Mouse (Mus musculus): ENCODE data around the gene Fa2h.

Fa2h gene

DNA sequence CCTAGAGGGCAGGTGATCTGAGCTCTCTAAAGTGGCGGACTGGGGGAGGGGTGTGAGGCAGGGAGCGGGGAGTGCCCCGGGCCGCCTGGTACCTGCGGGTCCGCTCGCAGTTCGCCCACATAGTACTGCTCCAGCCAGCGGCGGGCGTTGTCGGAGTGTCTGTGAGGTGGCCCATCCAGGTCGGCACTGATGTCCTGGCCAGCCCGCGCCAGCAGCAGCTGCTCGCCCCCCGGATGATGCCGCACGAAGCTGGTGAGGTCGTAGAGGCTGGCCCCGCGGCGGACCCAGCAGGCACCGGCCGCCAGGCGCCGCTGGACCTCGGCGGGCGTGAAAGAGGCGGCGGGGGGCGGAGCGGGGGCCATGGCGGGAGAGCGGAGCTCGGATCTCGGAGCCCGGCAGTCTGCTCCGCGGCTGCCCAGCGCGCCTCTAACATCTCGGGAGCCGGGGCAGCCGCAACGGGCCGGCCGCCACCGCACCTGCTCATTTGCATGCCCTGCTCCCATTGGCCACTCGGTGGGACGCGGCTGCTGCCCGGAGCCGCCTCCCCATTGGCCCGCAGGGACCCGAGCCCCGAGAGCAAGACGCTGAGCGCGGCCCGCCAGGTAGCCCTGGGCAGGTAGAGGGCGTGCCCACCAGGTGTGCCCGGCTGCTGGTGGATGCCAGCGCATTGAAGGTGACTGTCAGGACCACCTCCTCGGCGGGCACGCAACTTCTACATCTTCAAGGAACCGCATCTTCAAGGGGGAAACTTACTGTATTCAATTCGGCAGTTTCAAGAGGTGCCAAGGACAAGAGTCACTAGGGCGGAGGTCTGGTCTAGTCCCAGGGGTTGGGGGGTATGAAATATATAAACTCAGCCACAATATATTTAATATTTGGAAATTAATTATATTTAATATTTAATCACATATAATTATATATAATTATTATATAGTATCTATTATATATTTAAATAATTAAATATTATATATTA lies at the start of gene Fa2h:
Gene Fa2h (minus strand): TSS at position 434 of the 973 bp plus-strand sequence.
- DNase-seq (ENCODE audit: low read depth, low spot score) = peak; percentile 72

DNA sequence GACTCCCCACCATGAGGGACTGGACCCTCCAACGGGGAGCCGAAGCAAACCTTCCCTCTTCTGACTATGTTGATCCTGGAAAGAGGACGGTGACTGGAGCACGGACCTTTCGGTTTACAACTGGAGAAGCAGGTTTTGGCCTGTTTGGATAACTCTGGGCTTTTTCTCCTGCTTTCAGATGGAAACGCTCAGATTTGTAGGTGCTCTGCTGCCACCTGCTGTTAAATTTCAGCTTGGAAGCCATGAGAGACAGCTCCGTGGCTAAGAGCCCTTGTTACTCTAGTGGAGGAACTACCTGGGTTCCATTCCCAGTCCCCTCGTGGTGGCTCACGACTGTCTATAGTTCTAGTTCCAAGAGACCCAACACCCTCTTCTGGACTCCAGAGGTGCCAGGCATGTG lies 45.6 kb upstream of the Fa2h start:
- DNase-seq (ENCODE audit: low read depth, low spot score) = peak; percentile 64

DNA sequence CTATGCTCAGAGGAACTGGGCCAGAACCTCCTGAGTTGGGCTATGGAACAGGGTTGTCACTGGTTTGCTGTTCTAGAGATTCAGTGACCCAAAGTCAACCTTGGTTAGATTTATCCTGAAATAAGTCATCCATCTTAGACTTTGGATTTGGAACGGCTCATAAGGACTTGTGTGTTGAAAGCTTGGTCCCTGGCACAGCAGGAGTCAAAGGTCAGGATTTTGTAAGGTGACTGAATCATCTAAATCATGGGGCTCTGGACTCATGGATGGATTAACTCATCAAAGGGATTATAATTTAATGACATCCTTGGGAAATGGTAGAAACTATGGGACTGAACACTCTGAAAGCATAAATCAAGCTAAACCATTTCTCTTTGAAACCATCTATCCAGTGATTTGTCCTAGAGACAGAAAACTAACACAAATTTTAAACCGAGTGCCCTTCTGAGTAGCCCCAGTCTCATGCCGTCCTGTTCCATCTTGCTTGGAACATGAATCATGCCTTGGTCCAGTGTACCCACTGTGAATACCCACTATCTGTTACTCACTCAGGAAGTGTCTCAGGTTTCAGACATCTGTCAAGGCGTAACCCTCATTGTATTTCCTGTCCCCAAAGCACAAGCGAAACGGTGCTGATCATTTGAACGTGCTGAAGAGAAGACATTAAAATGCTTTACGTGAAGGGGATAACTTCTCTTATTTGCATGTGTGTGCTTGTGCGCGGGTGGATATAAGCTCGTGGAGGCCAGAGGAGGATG lies 41.6 kb upstream of the Fa2h start:
- no peak for DNase-seq (ENCODE audit: low read depth, low spot score)

DNA sequence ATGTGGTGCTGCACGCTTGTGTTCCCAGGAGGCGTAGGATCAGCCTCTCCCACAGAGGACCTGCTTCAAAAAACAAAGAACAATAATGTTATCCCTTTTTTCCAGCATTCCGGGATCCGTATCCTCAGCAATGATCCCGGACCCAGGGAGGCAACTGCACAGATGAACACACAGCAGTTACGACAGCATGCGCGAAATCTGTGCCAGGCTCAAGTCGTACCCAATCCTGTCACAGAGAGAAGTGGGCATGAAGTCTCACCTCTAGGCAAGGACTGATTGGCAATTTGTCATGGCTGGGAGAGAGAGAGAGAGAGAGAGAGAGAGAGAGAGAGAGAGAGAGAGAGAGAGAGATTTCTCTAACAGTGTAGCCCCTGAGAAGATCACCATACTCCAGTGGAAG lies 31.0 kb upstream of the Fa2h start:
- no peak for DNase-seq (ENCODE audit: low read depth, low spot score)

DNA sequence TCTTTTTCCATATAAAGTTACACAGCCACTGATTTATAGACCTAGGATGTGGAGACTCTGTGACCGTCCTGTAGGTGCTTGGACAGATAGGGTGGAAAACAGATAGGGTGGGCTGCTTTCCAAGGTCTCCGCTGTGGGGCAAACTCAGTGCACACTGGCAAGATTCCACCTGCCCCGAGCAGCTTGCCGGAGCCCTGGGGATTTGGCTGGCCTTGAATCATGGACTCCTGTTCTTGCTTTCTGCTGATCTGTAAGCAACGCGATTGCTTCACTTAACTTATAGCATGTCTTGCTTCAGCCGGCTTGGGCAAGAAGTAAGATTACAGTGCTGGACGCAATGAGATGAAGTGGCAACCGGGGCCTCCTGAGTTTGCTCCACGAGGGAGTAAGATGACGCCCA lies 30.6 kb upstream of the Fa2h start:
- no peak for DNase-seq (ENCODE audit: low read depth, low spot score)

DNA sequence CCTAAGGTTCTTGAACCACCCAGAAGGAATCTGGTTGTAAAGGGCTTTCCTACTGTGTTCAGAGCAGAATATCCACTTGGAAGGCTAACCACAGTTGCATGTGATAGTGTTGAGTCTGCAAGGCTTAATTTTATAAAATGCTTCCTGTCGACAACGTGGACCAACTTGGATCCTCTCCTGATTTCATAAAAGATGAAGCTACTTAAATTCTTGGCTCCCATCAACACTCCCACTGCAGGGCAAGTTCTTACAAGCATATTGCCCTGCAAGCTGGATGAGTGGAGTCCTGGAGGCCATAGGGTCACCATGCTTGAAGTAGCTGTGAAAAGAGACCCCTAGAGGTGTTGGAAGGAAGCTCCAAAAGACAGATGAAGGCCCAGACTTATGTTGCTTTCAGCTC lies 29.0 kb upstream of the Fa2h start:
- DNase-seq (ENCODE audit: low read depth, low spot score) = no peak

DNA sequence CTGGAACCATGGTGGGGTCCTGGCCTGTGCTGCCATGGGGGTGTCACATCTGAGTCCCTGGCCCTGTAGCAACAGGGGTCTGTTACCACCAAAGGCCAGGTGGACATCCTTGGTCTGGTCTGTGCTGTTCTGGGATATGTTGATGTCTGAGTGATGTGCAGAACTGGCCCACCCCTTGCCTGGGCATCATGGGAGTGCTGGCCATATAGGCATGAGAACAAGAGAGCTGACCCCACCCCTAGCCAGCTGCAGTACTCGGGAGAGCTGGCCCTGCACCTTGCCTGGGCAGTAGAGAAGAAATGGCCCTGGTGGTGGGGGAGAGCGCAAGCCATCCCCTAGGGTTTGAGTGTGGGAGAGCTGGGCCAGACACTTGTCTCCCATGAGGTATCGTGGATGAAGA lies 25.5 kb upstream of the Fa2h start:
- no peak for DNase-seq (ENCODE audit: low read depth, low spot score)

DNA sequence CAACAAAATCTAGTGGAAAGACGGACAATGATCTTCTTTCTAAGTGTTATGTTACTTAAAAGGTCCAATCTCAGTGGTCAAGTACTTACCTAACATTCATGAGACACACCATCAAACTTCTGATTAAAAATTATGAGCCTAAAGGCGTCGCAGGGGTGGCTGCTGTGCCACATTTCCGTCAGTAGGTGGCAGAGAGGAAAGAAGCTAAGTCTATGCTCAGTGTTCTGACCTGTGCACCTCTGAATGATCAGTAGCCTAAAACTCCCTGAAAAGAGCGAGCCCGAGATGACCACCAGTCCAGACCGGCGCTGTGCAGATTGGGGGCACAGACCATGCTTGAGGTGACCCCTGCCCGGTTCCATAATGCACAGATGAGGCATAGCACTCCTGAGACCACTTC lies 25.0 kb upstream of the Fa2h start:
- DNase-seq (ENCODE audit: low read depth, low spot score) = peak; percentile 42

DNA sequence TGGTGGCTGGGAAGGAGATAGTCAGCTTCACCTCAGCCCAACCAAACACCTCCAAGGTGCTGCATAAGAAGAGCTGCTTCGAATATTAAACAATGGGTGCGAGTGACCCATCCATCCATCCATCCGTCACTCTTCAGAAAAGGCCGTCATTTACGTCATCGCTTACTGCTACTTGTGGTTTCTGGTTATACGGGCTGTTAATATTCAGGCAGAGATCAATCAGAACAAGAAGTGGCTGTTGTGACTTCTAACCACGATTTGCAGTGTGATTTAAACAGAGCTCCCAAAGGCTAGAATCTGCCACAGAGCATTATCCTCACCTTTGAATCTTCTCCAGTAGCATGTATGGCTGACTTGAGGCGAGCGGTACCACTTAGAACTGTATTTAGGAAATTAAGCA lies 23.6 kb upstream of the Fa2h start:
- no peak for DNase-seq (ENCODE audit: low read depth, low spot score)

DNA sequence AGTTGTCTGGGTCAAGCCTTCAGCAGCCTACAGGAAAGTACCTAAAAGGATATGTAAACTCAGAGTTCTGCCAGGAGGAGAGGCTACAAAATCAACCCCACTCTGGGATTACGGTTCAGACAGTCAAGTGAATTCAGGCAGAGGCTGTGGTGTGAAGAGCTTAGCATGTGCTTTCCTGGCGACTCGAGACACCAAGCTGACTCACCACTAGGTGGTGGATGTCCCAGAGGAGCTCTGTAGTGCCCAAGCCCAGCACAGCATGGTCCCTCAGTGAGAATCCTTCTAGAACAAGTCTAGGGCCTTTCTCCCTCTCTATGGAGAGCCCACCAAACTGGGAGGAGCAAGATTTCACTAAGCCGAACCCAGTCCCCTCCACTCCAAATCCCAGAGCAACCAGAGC lies 9.8 kb upstream of the Fa2h start:
- DNase-seq (ENCODE audit: low read depth, low spot score) = peak; percentile 46

DNA sequence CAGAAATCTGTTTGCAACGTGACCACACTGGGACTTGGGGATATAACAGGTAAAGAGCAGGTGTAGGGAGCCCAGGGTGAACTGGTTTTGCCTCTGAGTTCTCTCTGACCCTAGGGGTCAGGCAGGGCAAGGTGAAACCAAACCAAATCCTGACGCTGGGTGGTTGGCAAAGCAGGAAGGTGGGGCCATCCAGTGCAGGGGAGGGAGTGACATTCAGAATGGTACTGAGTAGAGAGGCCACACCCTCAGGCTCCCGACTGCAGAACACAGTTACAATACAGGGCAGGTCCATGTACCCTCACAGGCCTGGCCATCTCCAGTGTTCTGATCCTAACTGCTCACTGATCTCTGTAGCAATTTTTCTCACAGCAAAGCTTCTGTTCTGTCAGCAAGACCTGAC lies 2.4 kb downstream of the Fa2h start:
- DNase-seq (ENCODE audit: low read depth, low spot score) = no peak

DNA sequence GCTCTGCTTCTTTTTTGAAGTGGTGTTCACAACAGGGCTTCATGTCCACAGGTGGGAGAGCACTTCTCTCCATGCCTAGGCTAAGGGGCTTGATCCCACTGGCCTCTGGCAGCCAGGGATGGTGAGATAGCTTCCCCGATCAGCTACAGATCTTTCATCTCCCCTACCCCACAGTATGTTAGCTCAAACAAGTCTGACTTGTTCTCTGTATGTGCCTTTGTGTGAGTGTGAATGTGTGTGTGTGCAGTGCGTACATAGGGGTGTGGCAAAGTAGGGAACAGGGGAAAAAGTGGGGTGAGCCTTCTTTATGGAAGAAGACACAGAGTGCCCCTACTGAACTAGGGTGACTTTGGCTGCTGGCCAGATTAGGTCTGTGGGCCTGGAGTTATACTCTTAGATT lies 2.8 kb downstream of the Fa2h start:
- DNase-seq (ENCODE audit: low read depth, low spot score) = no peak

DNA sequence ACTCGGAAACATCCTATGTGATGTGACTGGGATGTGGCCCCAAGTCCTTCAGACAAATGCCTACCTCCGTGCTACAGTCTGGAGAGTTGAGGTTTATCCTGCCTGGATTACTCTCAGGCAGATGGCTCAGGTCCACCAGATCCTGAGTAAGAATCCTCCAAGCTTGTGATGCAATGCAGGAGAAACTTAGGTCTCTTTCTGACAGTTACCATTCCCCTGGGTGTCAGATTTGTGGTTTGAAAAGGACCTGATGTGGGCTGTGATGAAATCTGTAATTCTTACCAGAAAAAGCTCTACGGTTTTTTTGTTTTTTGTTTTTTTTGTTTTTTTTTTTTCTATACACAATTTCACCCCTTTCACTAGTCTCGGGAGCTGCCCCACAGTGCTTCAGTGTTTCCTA lies 4.0 kb downstream of the Fa2h start:
- no peak for DNase-seq (ENCODE audit: low read depth, low spot score)

DNA sequence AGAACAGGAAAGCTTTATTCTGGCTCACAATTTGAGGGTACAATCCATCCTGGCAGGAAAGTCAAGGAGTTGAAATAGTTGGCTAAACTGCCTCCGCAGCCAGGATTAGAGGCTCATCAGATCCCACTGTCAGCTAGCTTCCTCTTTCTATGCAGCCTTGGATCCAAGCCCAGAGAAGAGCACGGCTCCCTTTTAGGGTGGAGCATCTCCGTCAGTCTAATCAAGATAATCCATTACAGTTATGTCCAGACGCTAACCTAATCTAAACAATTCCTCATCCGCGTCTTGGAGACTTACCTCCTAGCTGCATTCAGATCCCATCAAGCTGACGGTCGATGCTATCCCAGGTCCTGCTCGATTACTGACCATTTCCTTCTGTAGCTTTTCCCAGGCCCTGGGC lies 7.7 kb downstream of the Fa2h start:
- no peak for DNase-seq (ENCODE audit: low read depth, low spot score)

DNA sequence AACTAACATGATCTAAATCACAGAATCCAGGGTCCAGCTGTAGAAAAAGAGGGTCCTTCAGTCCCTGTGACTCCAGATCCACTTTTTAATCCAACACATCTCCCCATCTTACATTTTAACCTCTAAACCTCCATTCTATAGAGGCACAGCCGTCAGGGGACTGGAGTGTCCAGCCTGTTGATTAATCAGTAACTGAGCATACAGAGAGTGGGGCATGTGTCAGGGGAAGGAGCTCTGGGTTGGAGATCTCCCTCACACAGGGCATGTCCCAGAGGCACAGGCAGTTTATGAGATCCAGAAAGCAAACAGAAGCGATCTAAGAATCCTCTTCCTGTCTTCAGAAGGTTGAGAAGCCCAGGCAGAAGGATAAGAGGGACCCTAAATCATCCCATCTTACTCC lies 9.0 kb downstream of the Fa2h start:
- DNase-seq (ENCODE audit: low read depth, low spot score) = no peak

DNA sequence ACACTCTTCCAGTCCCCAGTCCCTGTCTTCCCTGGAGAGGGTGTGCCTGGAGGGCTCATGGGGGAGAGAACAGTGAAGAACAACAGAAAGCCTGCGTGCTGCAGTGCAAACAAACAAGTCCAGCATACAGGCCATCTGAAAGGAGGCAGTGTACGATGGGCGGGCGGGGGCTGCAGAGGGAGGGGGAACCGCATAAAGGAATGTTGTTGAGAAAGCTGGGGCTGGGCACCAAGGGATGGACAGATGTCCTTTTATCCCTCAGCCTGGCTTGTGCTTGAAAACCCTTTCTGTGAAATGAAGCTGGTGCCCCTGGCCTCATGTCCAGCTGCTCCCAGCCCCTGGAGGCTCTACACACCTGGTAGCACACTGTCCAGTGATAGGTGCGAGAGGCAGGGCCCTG lies 18.4 kb downstream of the Fa2h start:
- DNase-seq (ENCODE audit: low read depth, low spot score) = no peak

DNA sequence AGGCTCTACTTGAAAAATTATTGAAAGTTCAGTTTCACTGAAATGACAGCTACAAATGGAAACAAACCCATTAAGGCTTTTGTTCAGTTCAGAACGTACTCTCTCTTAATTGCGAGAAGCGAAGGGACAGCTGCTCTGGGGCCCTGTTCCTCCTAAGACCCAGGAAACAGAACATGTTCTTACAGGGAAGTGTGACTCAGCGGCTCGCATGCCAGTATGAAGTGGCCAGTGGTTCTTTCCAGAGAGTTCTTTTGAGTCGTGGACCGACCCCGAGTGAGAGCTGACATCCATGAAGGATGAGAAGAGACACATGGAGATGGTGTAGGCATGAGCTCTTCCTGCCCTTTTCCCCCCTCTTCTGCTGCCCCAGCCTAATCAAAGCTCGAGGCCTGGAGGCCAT lies 23.9 kb downstream of the Fa2h start:
- no peak for DNase-seq (ENCODE audit: low read depth, low spot score)

DNA sequence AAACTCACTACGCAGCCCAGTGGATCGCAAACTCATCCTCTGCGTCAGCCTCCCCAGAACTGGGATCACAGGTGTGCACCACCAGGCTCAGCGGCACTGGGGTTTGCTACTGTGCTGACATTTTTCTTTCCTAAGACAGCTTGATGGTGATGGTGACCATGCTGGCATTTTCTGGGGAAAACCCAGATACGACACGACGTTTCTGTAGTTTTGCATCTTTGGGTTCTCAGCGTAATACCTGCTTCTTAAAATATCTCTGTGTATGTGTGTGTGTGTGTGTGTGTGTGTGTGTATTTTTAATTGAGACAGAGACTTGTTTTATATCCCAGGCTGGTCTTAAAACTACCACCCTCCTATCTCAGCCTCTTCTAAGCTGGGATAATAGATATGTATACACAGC lies 26.3 kb downstream of the Fa2h start:
- DNase-seq (ENCODE audit: low read depth, low spot score) = peak; percentile 49

DNA sequence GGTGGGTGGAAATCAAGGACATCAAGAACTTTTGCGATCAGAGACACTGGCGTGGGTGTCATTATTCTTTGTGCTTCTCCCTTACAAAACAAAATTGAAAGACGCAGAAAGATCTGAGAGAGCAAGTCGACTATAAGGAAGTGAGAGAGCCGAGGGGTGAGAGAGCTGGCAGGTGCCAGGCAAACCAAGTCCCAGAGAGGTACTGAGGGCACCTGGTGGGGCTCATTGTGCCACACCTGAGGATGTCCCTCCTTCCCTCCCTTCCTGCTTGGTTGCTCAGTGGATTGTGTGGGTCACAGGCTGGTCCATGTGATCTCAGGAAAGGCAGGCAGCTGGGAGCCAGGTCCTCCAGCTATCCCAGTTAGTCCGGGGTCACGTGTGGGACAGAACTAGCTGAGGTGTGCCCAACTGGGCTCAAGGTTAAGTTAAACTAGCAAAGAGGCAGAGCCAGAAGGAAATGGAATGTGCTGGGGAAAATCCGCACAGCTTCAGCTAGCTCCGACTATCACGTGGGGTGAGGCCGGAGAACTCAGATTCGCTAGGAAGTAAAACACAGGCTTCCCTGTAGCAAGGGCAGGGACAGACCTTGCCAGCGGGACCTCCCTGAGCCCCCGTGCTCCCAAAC lies 26.9 kb downstream of the Fa2h start:
- peak; percentile 68 for DNase-seq (ENCODE audit: low read depth, low spot score)

DNA sequence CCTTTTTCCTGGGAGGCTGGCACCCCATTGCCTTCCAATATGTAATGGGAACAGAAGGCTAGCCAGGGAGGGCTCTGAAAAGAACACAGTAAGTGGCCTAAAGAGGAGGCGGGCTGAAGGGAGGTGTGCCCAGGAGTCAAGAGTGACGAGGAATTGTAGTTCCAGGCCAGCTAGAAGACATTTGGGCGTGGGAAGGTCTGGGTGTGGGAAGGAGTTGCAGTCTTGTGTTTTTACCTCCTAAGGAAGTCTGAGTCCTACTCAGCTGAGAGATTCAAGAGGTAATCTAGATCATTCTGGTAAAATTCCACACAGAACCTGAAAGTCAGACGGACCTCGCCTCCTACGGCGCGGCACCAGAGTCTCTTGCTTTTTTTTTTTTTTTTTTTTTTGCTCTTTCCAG lies 30.1 kb downstream of the Fa2h start:
- DNase-seq (ENCODE audit: low read depth, low spot score) = no peak

DNA sequence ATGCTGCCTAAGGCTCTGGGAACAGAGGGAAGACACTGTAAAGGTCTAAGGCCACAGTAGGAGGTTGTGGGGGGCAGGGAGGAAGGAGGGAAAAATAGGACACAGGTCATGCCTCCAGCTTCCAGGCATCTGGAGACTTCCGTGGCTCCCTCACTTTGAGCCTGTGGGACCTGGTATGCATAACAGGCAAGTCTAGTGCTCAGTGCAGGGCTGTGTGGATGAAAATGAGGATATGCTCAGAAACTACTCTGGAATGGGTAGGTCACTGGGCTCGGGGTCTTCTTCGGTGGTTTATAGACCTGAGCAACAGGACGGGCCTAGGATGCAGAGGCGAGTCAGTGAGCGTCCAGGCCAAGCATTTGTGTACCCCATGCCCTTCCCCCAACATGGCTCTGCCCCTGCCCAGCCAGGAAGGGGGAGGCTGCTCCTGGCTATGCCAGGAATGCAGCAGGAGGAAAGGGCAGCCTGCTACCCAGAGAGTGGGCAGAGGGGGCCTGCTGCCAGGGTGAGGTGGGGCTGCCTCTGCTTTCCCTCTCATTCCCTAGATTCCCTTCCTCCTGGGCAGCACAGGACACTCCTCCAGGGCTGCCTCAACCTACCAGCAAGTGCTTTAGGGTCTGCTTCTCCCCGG lies 32.9 kb downstream of the Fa2h start:
- DNase-seq (ENCODE audit: low read depth, low spot score) = no peak

DNA sequence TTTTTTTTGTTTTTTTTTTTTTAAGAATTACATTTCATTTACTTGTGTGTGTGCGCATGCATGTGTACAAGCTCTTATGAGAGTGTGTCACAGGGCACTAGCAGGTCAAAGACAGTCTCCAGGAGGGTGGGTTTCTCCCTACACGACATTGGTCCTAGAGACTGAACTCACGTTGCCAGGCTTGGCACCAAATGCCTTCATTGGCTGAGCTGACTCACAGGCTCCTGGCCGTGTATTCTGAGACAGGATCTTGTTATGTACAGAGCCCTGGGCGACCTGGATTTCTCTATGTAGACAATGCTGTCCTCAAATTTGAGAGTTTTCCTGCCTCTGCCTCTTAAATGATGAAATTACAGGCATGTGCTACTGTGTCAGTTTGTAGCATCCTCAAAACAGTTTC lies 33.7 kb downstream of the Fa2h start:
- DNase-seq (ENCODE audit: low read depth, low spot score) = no peak
